ENCODE assay signal across 12 mouse cellular contexts in the genomic region with DNA sequence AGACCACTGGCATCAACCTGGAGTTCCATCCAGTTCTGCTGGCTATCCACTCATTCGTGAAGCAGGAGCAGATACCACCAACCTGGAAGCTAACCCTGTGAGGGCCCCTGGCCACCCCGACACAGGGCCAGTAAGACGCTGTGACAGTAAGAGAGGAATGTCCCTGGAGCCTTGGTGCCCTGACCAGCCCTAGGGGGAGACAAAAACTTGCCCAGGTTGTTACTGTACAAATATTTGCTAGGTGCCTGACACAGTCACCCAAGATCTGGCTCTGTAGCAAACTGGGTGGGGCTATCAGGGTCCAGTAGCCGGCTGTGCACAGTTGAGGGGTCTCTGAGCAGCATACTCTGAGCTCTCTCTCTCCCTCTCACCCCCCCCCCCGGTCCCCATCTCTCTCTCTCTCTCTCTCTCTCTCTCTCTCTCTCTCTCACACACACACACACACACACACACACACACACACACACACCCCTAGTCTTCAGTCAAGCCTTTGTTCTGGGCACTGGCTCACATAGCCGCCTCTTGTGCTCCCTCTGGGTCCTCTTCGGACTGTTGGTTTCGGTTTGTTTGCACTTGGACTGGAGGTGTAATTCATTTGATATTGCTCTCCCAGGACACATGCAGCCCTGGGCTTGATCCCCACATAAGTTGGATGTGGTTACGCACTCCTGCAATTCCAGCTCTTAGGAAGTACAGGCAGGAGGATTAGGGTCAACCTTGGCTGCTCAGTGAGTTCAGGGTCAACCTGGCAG.
DNase-seq lines count a peak whose midpoint lies in the region; TF ChIP-seq lines count a peak whose summit lies in the region.
"Had no signal": no experiment of that assay in that cellular context is flagged by ENCODE, and none has a peak within 500 bp of the region (broad histone marks: within the 10 kb centered on the region; RNA-seq: fewer than 3 reads in every experiment).

No protein-coding gene starts in this region.

- no peak overlapping the region for H3K27ac ChIP-seq in kidney, adult 2 months (ENCODE audit: insufficient read depth, low read depth, low read length)
- H3K27ac ChIP-seq: forebrain, embryonic 15.5 days; limb, embryonic 13.5 days had no signal

- no peak; the same call in 1 of the 2 replicates for TF ChIP-seq CTCF in kidney, adult 2 months (conservative IDR thresholded peaks at IDR 0.05; ENCODE audit: insufficient read depth, insufficient read length, low read depth, low read length)

- no peaks in the 10 kb centered on the region for H3K4me1 ChIP-seq in kidney, adult 2 months (ENCODE audit: control insufficient read depth, insufficient read depth, low read length)
- H3K4me1 ChIP-seq: forebrain, embryonic 15.5 days had no signal

- H3K4me3 ChIP-seq in kidney, adult 2 months (ENCODE audit: insufficient read depth, low read depth, low read length): no peak overlapping the region
- H3K4me3 ChIP-seq: forebrain, embryonic 15.5 days; limb, embryonic 13.5 days had no signal

- no peak for TF ChIP-seq POLR2A in kidney, adult 2 months (IDR thresholded peaks at IDR 0.05; ENCODE audit: low read depth, low read length)

- H3K27me3 ChIP-seq in kidney, adult 2 months (replicated peaks; ENCODE audit: control insufficient read depth, insufficient read depth, low read length): no peaks in the 10 kb centered on the region
- H3K27me3 ChIP-seq: forebrain, embryonic 15.5 days; limb, embryonic 13.5 days had no signal

- DNase-seq in kidney, adult 2 months: peak; percentile 14
- DNase-seq in kidney, postnatal 14 days: no peak
- peak; percentile 19 for DNase-seq in urinary bladder, postnatal 14 days (ENCODE audit: low spot score)
- no peak for DNase-seq in urinary bladder, postnatal 10 days (ENCODE audit: low spot score)
- DNase-seq in lung, postnatal 14 days: peak; percentile 7
- DNase-seq in left cerebral cortex, adult 8-10 months (ENCODE audit: low spot score in 2 of 2): no peak
- no peak for DNase-seq in layer of hippocampus, adult 9-10 months (ENCODE audit: low spot score)
- DNase-seq: adrenal gland, postnatal 25 days; heart, postnatal 36 days; thymus, adult 18-20 months had no signal

- 54% methylated on average over 8 of the region's 9 CpGs for WGBS in kidney, adult 2 months

- no peaks in the 10 kb centered on the region for H3K36me3 ChIP-seq in kidney, adult 2 months (ENCODE audit: control insufficient read depth, insufficient read depth, low read length)
- H3K36me3 ChIP-seq: forebrain, embryonic 15.5 days; limb, embryonic 13.5 days had no signal

Comparison
In these comparisons a context has a peak if more than half of its experiments do, and no peak if none do; other contexts are left out.
1. DNase-seq: peak in kidney, adult 2 months (single experiment), urinary bladder, postnatal 14 days (single experiment) and lung, postnatal 14 days (single experiment); none in kidney, postnatal 14 days (single experiment), urinary bladder, postnatal 10 days (single experiment), left cerebral cortex, adult 8-10 months (0 of 2) and layer of hippocampus, adult 9-10 months (single experiment).